Mouse (Mus musculus): Measurements from ENCODE around the gene Zfp638.

Gene Zfp638

GRCm38 (mm10) chr6:83891251-83891650, 24.3 kb downstream of the Zfp638 start:
- no peak for DNase-seq

- no peak for DNase-seq
These were observed 24.8 kb downstream of the Zfp638 start for GRCm38 (mm10) chr6:83891687-83892086.

- DNase-seq, result no peak
These were observed 26.2 kb downstream of the Zfp638 start for GRCm38 (mm10) chr6:83893086-83893485.

- DNase-seq, result no peak
These were observed 26.7 kb downstream of the Zfp638 start for GRCm38 (mm10) chr6:83893584-83893983.

GRCm38 (mm10) chr6:83899142-83899541, 32.2 kb downstream of the Zfp638 start:
- DNase-seq, result no peak

- no peak for DNase-seq
These were observed 38.4 kb downstream of the Zfp638 start for GRCm38 (mm10) chr6:83905276-83905675.

- DNase-seq, result no peak
These were observed 39.8 kb downstream of the Zfp638 start for GRCm38 (mm10) chr6:83906659-83907058.

GRCm38 (mm10) chr6:83908386-83908785, 41.5 kb downstream of the Zfp638 start:
- DNase-seq, result no peak

GRCm38 (mm10) chr6:83913710-83914109, 46.8 kb downstream of the Zfp638 start:
- DNase-seq, result no peak

GRCm38 (mm10) chr6:83914183-83914719, 47.3 kb downstream of the Zfp638 start:
- DNase-seq, result peak; percentile 99

GRCm38 (mm10) chr6:83914720-83915271, 47.9 kb downstream of the Zfp638 start:
- DNase-seq, result no peak

GRCm38 (mm10) chr6:83927418-83927817, 60.5 kb downstream of the Zfp638 start:
- DNase-seq, result no peak

GRCm38 (mm10) chr6:83928225-83928624, 61.3 kb downstream of the Zfp638 start:
- DNase-seq, result no peak

GRCm38 (mm10) chr6:83939492-83939891, 72.6 kb downstream of the Zfp638 start:
- DNase-seq, result no peak

GRCm38 (mm10) chr6:83942806-83943205, 75.9 kb downstream of the Zfp638 start:
- no peak for DNase-seq

GRCm38 (mm10) chr6:83953603-83954002, 86.7 kb downstream of the Zfp638 start:
- DNase-seq, result no peak

- DNase-seq, result no peak
These were observed 120.7 kb downstream of the Zfp638 start for GRCm38 (mm10) chr6:83987642-83988041.

GRCm38 (mm10) chr6:84002716-84003115, 135.8 kb downstream of the Zfp638 start:
- no peak for DNase-seq

- DNase-seq, result no peak
These were observed 137.4 kb downstream of the Zfp638 start for GRCm38 (mm10) chr6:84004295-84004694.

- DNase-seq, result no peak
These were observed 141.7 kb downstream of the Zfp638 start, which contains the start of gene Dysf for GRCm38 (mm10) chr6:84008363-84009171. Gene Dysf, plus strand, starts transcription at chr6:84008590.

- DNase-seq, result no peak
These were observed 142.4 kb downstream of the Zfp638 start for GRCm38 (mm10) chr6:84009172-84009872.

- no peak for DNase-seq
These were observed 143.0 kb downstream of the Zfp638 start for GRCm38 (mm10) chr6:84009915-84010302.
